Mouse (Mus musculus) adrenal gland, adult 2 months (tissue): ENCODE data around the gene Fcho2. TPM values are rescaled to one million over a fixed set of nuclear protein-coding genes. Genes with fewer than 3 reads are reported as not detected.

Experiments used
- DNase-seq: peaks from one replicate; pipeline ENCODE4 v3.0.0; 2021
- polyA plus RNA-seq: library from polyadenylated mRNA; depleted of rRNA; stranded (reverse); fragments of >200 nt; gene quantifications from 2 replicates; pipeline ENCODE4 v1.2.3, GENCODE M21; 2012; rRNA removed
- total RNA-seq, 2 experiments: library from RNA; stranded (reverse); gene quantifications; 2 replicates each; pipeline ENCODE4 v1.2.3; 2021

The Fcho2 gene
- total and polyA plus RNA-seq, 3 experiments: 6.6 to 49.9 (median 45.9) TPM

- DNase-seq: no peak
These were observed 136.0 kb downstream of the Fcho2 start for GRCm38 (mm10) chr13:98679230-98679629.

DNA sequence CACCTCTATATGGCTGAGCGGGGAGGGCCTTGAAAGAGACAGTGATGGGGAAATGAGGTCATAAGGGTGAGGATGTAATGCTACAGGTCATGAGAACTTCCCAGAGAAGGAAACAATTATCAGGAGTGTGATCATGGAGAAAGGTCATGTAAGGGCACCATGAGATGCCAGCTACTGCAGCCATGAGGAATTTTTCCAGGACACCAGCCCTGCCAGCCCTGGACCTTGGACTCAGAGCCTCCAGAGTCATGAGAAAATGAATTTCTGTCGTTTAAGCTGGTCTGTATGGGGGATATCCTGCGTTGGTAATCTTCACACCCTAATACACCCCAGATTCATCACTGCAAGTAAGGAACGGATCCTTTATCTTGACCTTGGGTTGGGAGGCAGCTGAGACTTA lies 141.3 kb downstream of the Fcho2 start:
- DNase-seq: no peak

Other genes starting within 250 kb of the Fcho2 start
- not detected for gene Tmem174, start 178.0 kb downstream of the Fcho2 start, total RNA-seq
- not detected in 2 replicates for gene Tmem174, start 178.0 kb downstream of the Fcho2 start, polyA plus RNA-seq
- under 1 TPM; 0.41 to 0.49 TPM for gene Tmem171, start 120.6 kb downstream of the Fcho2 start, total RNA-seq
- gene Tmem171, start 120.6 kb downstream of the Fcho2 start, polyA plus RNA-seq: 0.18 and 0.22 TPM in 2 replicates
- 100 to 1,000 TPM; 126 to 127 TPM for gene Tnpo1, start 110.9 kb upstream of the Fcho2 start, total RNA-seq
- gene Tnpo1, start 110.9 kb upstream of the Fcho2 start, polyA plus RNA-seq: 7.4 and 9.6 TPM in 2 replicates
- gene 1700024P04Rik, start 169.1 kb upstream of the Fcho2 start, total RNA-seq: not detected
- gene 1700024P04Rik, start 169.1 kb upstream of the Fcho2 start, polyA plus RNA-seq: not detected in 2 replicates